Mouse (Mus musculus): ENCODE results near the gene Slc16a14. TPM values are rescaled to one million over a fixed set of nuclear protein-coding genes. Genes with fewer than 3 reads are reported as not detected.

Gene Slc16a14
- total RNA-seq, 2 experiments from 2014 or later = 0.08 TPM; not detected in 1

GRCm38 (mm10) chr1:84868311-84868710 is 66.6 kb downstream of the Slc16a14 start:
- DNase-seq (ENCODE audit: low spot score in 2 of 2) = no peak

- DNase-seq (ENCODE audit: low spot score in 2 of 2) = no peak
Measured at GRCm38 (mm10) chr1:84866706-84867230, 68.2 kb downstream of the Slc16a14 start.

DNA sequence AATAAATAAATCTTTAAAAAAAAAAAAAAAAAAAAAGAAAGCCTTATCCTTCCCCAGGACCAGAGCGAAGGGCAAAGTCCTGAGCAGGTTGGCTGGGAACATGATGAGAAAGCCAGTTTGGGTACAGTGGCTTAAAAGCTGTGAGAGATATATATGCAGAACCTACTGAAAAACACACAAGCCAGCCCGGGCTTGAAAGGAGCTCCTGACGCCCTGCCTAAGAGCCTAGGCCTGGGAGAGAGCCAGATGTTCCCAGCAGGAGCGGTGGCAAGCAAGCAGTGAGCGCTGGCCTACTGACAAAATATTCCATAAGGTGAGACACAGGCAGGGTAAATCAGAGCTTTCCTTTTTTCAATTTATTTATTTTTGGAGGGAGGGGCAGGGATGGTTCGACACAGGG is 68.7 kb downstream of the Slc16a14 start:
- no peak for DNase-seq (ENCODE audit: low spot score in 2 of 2)

DNA sequence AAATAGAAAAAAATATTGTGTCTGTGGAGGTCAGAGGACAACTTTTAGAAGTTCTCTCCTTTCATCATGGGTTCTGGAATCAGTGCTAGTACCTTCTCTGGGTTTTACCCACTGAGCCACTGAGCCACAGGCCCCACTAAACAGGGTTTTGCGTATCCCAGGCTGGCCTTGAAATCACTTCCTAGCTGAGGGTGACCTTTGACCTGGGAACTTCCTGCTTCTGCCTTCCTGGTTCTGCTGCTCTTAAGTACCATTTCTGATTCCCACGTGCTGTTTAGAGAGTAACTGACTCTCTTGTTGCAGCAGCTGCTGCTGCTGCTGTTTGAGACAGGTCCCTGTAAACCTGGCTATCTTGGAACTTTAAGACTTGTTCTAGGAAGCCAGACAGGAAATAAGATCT is 70.3 kb downstream of the Slc16a14 start:
- DNase-seq (ENCODE audit: low spot score in 2 of 2) = no peak

DNA sequence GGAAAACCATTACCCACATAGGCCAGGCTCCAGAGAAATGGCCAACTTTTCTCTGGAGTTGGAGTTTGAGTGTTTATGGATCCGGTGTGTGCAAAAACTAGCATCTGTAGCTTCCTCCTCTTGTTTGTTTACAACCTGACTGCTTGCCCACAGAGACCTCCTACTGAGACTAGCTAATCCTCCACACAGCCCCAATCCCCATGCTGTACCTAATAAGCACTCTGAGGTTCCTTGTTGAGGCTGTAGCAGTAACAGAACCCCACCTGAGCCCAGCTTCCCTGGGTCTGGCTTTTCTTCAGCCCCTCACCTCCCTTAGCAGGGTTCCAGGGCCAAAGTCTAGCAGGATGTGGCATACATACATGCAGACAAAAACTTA is 73.7 kb downstream of the Slc16a14 start:
- no peak for DNase-seq (ENCODE audit: low spot score in 2 of 2)

GRCm38 (mm10) chr1:84860360-84861254 is 74.3 kb downstream of the Slc16a14 start:
- DNase-seq (ENCODE audit: low spot score in 2 of 2) = no peak

- no peak for DNase-seq (ENCODE audit: low spot score in 2 of 2)
Measured at GRCm38 (mm10) chr1:84859597-84859996, 75.3 kb downstream of the Slc16a14 start.

Other genes with a start within 250 kb of the Slc16a14 start
- gene Dner, start 238.9 kb downstream of the Slc16a14 start, total RNA-seq (2021) = 1 to 10 TPM; 1.8 to 3.5 TPM
- gene Fbxo36, start 95.3 kb downstream of the Slc16a14 start, total RNA-seq (2021) = 1 to 10 TPM; 3.8 TPM
- 100 to 1,000 TPM; 266 to 274 TPM for gene Trip12, start 94.6 kb downstream of the Slc16a14 start, total RNA-seq (2021)
- not detected for gene Gm10553, start 165.0 kb upstream of the Slc16a14 start, total RNA-seq (2021)
- not detected for gene A530032D15Rik, start 174.7 kb upstream of the Slc16a14 start, total RNA-seq (2021)